Mouse (Mus musculus): Measurements from ENCODE around the gene Syne4. TPM values are rescaled to one million over a fixed set of nuclear protein-coding genes. Genes with fewer than 3 reads are reported as not detected.

Gene Syne4
- polyA plus RNA-seq, 1 experiment, result 1.2 TPM

GRCm38 (mm10) chr7:30294296-30294695, 20.3 kb upstream of the Syne4 start:
- TF ChIP-seq CTCF (IDR thresholded peaks at IDR 0.05; ENCODE audit: low read depth, low read length) (no peak), POLR2A (IDR thresholded peaks at IDR 0.05; ENCODE audit: borderline replicate concordance, low read depth, low read length) (no peak)
- Histone ChIP-seq H3K27ac (ENCODE audit: insufficient read depth, low read depth, low read length) (no peak overlapping the region), H3K4me3 (ENCODE audit: insufficient read depth, low read length) (no peak overlapping the region), H3K4me1 (ENCODE audit: control insufficient read depth, insufficient read depth, low read length) (no peaks in the 10 kb centered on the region)

GRCm38 (mm10) chr7:30295103-30295502, 19.5 kb upstream of the Syne4 start:
- TF ChIP-seq POLR2A (IDR thresholded peaks at IDR 0.05; ENCODE audit: borderline replicate concordance, low read depth, low read length) (no peak), CTCF (IDR thresholded peaks at IDR 0.05; ENCODE audit: low read depth, low read length) (no peak)
- Histone ChIP-seq H3K27ac (ENCODE audit: insufficient read depth, low read depth, low read length) (no peak overlapping the region), H3K4me3 (ENCODE audit: insufficient read depth, low read length) (no peak overlapping the region)

GRCm38 (mm10) chr7:30296816-30297215, 17.8 kb upstream of the Syne4 start:
- no peak for TF ChIP-seq CTCF (IDR thresholded peaks at IDR 0.05; ENCODE audit: low read depth, low read length)
- no peak for TF ChIP-seq POLR2A (IDR thresholded peaks at IDR 0.05; ENCODE audit: borderline replicate concordance, low read depth, low read length)
- Histone ChIP-seq H3K4me3 (ENCODE audit: insufficient read depth, low read length) (no peak overlapping the region), H3K4me1 (ENCODE audit: control insufficient read depth, insufficient read depth, low read length) (no peaks in the 10 kb centered on the region), H3K27ac (ENCODE audit: insufficient read depth, low read depth, low read length) (no peak overlapping the region)

More at GRCm38 (mm10) chr7:30295103-30295502, 19.5 kb upstream of the Syne4 start:
- no peaks in the 10 kb centered on the region for H3K4me1 ChIP-seq (ENCODE audit: control insufficient read depth, insufficient read depth, low read length)

- no peaks in the 10 kb centered on the region for H3K4me1 ChIP-seq (ENCODE audit: control insufficient read depth, insufficient read depth, low read length)
- TF ChIP-seq POLR2A (IDR thresholded peaks at IDR 0.05; ENCODE audit: borderline replicate concordance, low read depth, low read length) (no peak), CTCF (IDR thresholded peaks at IDR 0.05; ENCODE audit: low read depth, low read length) (no peak)
- H3K27ac ChIP-seq (ENCODE audit: insufficient read depth, low read depth, low read length), result no peak overlapping the region
- H3K4me3 ChIP-seq (ENCODE audit: insufficient read depth, low read length), result no peak overlapping the region
Observed at GRCm38 (mm10) chr7:30297266-30297665, 17.3 kb upstream of the Syne4 start.

- TF ChIP-seq POLR2A (IDR thresholded peaks at IDR 0.05; ENCODE audit: borderline replicate concordance, low read depth, low read length) (no peak), CTCF (IDR thresholded peaks at IDR 0.05; ENCODE audit: low read depth, low read length) (peak; percentile 70)
- Histone ChIP-seq H3K27ac (ENCODE audit: insufficient read depth, low read depth, low read length) (no peak overlapping the region), H3K4me3 (ENCODE audit: insufficient read depth, low read length) (no peak overlapping the region), H3K4me1 (ENCODE audit: control insufficient read depth, insufficient read depth, low read length) (no peaks in the 10 kb centered on the region)
Observed at GRCm38 (mm10) chr7:30300914-30301313, 13.7 kb upstream of the Syne4 start.

- Histone ChIP-seq H3K4me3 (ENCODE audit: insufficient read depth, low read length) (no peak overlapping the region), H3K4me1 (ENCODE audit: control insufficient read depth, insufficient read depth, low read length) (peaks cover 9% of the 10 kb centered on the region), H3K27ac (ENCODE audit: insufficient read depth, low read depth, low read length) (no peak overlapping the region)
- no peak for TF ChIP-seq POLR2A (IDR thresholded peaks at IDR 0.05; ENCODE audit: borderline replicate concordance, low read depth, low read length)
Observed at GRCm38 (mm10) chr7:30306083-30306779, 8.4 kb upstream of the Syne4 start.

- H3K27ac ChIP-seq (ENCODE audit: insufficient read depth, low read depth, low read length), result peak within 1 kb of the TSS; percentile 17; the same call in 1 of the 2 replicates
- TF ChIP-seq CTCF (IDR thresholded peaks at IDR 0.05; ENCODE audit: low read depth, low read length) (no peak), POLR2A (IDR thresholded peaks at IDR 0.05; ENCODE audit: borderline replicate concordance, low read depth, low read length) (no peak)
- H3K4me3 ChIP-seq (ENCODE audit: insufficient read depth, low read length), result peak within 1 kb of the TSS; percentile 85
- peaks cover 9% of the 10 kb centered on the region for H3K4me1 ChIP-seq (ENCODE audit: control insufficient read depth, insufficient read depth, low read length)
Observed at GRCm38 (mm10) chr7:30308076-30309005, 6.3 kb upstream of the Syne4 start, which contains the start of gene Alkbh6. TSS of gene Alkbh6 (plus strand) at chr7:30308717.

GRCm38 (mm10) chr7:30309395-30310129, 5.0 kb upstream of the Syne4 start:
- peaks cover 9% of the 10 kb centered on the region for H3K4me1 ChIP-seq (ENCODE audit: control insufficient read depth, insufficient read depth, low read length)
- H3K27ac ChIP-seq (ENCODE audit: insufficient read depth, low read depth, low read length), result no peak overlapping the region
- TF ChIP-seq CTCF (IDR thresholded peaks at IDR 0.05; ENCODE audit: low read depth, low read length), result no peak
- peak overlapping the region; percentile 85 for H3K4me3 ChIP-seq (ENCODE audit: insufficient read depth, low read length)

GRCm38 (mm10) chr7:30310136-30310535, 4.5 kb upstream of the Syne4 start:
- Histone ChIP-seq H3K4me3 (ENCODE audit: insufficient read depth, low read length) (no peak overlapping the region), H3K27ac (ENCODE audit: insufficient read depth, low read depth, low read length) (no peak overlapping the region), H3K4me1 (ENCODE audit: control insufficient read depth, insufficient read depth, low read length) (peaks cover 9% of the 10 kb centered on the region)
- TF ChIP-seq CTCF (IDR thresholded peaks at IDR 0.05; ENCODE audit: low read depth, low read length) (no peak), POLR2A (IDR thresholded peaks at IDR 0.05; ENCODE audit: borderline replicate concordance, low read depth, low read length) (no peak)
